Mouse (Mus musculus): Measurements from ENCODE around the gene Shmt2.

DNA sequence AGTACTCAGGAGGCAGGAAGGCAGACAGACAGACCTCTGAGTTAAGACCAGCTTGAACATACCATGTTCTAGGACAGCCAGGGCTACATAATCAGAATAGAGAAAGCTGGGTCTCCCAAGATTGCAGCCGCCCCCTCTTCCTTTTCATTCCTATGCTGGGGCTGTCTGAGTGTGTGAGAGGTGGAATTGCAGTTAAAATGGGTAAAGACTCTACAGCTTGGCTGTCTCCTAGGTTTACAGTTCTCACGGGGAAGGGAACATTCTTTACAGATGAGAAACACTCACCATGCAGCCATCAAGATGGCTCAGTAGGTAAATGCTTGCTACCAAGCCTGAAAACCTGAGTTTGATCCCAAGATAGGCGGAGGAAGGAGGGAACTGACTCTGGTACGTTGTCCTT is 22.2 kb downstream of the Shmt2 start:
- TF ChIP-seq POLR2A (IDR thresholded peaks at IDR 0.05; ENCODE audit: low read depth, low read length) (no peak), CTCF (IDR thresholded peaks at IDR 0.05; ENCODE audit: extremely low read depth, insufficient read depth, insufficient read length, insufficient replicate concordance) (no peak)

Measured in spleen, adult 2 months (tissue).